Mouse (Mus musculus) embryonic fibroblast, embryonic 13.5 days (primary cell): ENCODE data around the gene Zmym2.

Experiments
- CTCF ChIP-seq: IDR thresholded peaks from 2 replicates; pipeline ENCODE4 v1.5.1; 2011; ENCODE audit warnings: mild to moderate bottlenecking, control low read depth, low read length, moderate library complexity, borderline replicate concordance; ENCODE audit not compliant: insufficient read depth
- POLR2A ChIP-seq: IDR thresholded peaks from 2 replicates; pipeline ENCODE4 v1.6.1; 2011; ENCODE audit warnings: low read depth, mild to moderate bottlenecking, control low read depth, low read length, moderate library complexity

DNA sequence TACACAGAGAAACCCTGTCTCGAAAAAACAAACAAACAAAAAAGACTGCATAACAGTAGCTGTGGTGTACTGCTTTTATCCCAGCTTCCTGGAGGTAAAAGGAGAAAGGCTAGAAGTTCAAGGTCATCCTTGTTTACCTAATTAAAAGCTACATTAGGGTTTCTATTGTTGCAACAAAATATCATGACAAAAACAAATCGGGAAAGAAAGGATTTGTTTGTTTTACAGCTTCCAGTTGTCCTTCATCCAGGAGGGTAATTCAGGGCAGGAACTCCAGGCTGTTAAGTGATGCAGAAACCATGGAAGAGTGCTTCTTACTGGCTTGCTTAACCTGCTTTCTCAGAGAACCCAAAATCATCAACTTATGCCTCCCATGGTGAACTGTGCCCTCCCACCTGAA, 38.1 kb upstream of the Zmym2 start:
- TF ChIP-seq POLR2A: no peak
- TF ChIP-seq CTCF: no peak
